Mouse (Mus musculus) cerebellum, adult 2 months (tissue): ENCODE results near the gene Fam57a.

ENCODE experiments used
- CTCF ChIP-seq: fragments of 200-500 bp; IDR thresholded peaks from 2 replicates; pipeline ENCODE4 v1.5.1; 2011; ENCODE audit warnings: low read depth, mild to moderate bottlenecking, control low read depth, low read length, moderate library complexity, borderline replicate concordance; ENCODE audit not compliant: insufficient read depth
- POLR2A ChIP-seq: fragments of 200-500 bp; IDR thresholded peaks from 2 replicates; pipeline ENCODE4 v1.6.1; 2011; ENCODE audit warnings: low read length, control low read depth, borderline replicate concordance; ENCODE audit not compliant: insufficient read depth

DNA sequence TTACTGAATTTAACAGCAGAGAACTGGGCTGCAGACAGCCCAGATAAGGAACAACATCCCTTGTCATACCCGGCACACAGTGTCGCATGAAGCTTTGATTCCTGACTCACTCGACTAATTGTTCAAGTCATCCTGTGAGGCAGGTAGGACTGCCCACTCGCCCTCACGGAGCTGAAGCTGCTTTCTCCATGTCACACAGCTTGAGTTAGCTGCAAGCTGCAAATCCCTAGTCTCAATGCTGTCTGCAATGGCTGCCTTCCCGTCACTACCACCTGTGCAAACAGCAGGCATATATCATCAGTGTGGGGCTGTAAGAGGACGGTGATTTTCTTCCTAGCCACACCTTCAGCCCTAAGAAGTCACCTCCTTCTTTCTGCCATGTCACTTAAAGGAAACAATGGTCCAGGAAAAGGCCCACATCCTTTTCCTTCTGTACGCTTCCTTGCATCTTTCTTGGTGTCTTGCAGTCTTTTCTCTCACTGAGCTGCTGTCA, 17.6 kb downstream of the Fam57a start:
- TF ChIP-seq POLR2A: no peak
- no peak for TF ChIP-seq CTCF
